Mouse (Mus musculus) erythroblast, embryonic 14.5 days (primary cell): ENCODE data around the gene Dtx1.

ENCODE experiments used
- GATA1 ChIP-seq: IDR thresholded peaks from 2 replicates; pipeline ENCODE4 v1.6.1; 2012; ENCODE audit warnings: low read length, inconsistent platforms, mixed read lengths
- TAL1 ChIP-seq: IDR thresholded peaks from 3 replicates; pipeline ENCODE4 v1.6.1; 2012; ENCODE audit warnings: low read length, inconsistent platforms, mixed read lengths

DNA sequence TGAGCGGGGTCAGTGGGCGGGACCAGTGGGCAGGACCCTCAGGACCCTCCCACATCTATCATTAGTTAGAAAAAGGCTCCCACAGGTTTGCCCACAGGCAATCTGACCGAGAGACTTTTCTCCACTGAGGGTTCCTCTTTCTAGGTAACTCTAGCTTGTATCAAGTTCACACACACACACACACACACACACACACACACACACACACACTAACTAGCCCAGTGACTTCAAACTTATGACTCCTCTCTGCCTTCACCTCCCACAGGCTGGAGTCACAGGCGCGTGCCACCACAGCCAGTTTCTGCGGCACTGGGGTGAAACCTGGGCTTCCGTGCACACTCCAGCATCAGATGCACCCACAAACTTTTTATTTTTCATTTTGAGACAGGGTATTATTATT is 43.0 kb downstream of the Dtx1 start:
- no peak for TF ChIP-seq TAL1
- TF ChIP-seq GATA1, result no peak
